Mouse (Mus musculus): ENCODE results near the gene Pde4b.

Gene Pde4b

DNA sequence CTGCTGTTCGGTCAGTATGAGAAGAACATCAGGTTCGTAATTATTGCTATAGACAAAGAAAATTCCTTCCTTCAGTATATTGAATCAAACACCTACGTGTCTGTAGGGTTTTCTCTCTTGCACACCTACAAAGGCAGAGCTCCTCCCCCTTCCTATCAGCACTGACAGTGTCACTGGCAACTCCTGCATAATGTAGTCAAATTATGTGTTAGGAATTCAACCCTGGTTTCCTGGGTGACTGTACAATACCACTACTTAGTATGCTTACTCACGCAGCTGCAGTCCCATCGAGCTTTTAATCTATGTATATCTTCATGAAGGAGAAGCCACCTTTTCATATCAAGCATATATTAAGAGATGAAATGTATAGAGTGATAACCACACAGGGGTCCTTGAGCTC lies 99.5 kb downstream of the Pde4b start:
- DNase-seq, result no peak

DNA sequence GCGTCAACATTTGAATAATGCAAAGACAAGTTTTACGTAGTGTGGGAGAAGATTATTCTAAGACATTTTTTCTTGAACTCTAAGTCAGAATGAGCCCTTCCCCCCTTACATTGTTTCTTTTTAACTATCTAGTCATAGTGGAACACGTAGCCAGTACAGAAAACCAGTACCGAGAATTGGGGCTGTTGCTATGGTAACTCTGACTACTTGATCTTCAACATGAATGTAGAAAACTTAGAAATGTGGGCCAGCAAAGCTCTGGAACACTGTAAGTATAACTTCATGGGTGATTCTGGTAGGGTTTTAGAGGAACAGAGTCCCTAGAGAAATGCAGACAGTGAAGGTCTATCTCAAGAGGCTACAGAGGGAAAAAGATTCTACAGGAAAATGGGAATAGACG lies 110.4 kb downstream of the Pde4b start:
- no peak for DNase-seq

DNA sequence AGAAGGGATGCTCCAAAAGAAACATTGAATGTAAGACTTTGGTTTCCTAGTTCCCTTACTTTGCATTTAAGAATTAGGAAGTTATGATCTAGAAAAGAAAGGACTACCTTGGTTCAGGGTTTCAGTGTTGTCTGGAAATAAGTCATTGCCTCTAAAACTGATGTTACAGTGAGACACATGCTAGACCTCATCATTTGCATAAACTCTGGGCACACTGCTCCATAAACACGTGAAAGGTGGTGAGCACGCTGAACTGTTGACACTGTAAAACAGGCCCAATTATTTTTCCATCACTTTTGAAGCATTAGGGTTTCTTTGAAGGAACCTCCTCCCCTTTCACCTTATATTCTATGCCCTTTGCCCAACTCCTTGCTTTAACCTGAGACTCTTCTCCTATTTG lies 122.4 kb downstream of the Pde4b start:
- no peak for DNase-seq

DNA sequence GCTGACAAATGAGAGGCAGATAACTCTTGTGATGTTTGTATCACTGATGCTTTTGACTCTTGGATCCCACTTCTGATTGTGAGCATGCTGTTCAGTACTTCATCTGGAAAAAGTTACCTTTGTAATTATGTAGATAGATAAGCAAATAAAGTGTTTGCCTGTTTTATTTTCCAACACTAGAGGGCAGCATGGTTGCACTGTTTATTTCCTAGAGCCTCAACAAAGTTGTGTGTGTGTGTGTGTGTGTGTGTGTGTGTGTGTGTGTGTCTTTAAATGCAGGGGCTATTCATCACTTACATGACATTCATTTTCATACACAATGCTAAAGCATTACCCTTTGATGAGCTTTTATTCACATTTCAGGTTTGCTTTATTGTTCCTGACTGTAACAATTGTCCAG lies 139.4 kb downstream of the Pde4b start:
- no peak for DNase-seq

DNA sequence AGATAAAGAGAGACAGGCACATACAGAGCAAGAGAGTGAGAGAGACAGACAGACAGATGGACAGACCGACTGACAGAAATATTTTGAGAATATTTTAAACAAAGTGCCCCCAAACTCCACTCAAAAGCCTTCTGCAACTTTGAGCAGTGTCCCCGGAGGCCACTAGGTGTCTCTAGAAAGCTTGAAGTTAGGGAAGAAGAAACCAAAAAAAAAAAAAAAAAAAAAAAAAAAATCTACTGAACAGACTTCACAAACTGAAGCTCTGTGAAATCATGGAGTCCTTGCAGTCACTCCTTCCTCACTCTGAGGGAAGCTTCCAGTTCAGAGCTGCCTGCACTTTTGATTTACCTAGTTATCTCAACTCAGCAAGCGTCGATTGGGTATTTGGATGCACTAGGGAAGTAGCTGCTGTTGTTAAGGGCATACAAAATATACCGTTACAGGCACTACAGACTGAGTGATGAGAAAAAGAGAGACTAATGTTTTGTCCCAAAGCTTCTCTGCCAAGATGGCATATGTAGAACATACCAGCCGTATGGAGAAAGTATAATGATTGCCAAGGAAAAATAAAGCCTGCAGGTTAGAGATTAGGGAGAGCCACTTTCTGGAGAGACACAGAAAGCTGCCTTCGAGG lies 141.7 kb downstream of the Pde4b start:
- peak; percentile 66 for DNase-seq

DNA sequence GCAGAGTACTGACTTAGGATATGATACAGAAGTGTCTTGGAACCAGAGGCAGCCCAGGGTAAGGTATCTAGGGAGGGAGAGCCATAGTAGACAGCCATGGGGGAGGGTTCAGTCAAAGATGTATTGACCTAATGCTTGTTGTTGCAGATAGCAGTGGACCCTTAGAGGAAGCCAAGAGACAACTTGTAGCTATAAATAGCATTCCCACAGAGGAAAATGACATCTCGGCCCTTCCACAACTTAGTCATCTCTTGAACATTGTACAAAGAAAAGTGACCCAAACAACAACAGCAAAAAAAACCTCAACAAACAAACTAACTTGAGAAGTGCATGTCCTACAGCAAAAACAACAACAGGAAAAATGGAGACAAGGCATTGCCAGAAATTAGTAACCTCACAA lies 143.6 kb downstream of the Pde4b start:
- no peak for DNase-seq

DNA sequence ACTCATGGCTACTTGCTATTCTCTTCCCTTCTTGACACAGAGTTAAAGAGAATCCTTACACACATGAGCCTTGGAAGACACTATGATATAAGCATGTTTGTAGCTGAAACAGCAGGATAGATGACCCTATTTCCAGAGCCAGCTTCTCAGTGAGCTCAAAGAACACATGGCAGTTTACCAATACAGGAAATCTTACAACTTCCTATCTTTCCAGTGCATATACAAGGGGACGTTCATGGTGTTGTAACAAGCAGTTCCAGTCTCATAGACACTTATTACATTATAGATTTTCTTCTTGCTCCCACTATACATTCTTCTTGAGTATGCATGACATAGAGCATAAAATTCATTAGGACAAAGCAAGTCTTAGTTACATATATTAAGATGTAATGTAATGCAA lies 146.3 kb downstream of the Pde4b start:
- no peak for DNase-seq

DNA sequence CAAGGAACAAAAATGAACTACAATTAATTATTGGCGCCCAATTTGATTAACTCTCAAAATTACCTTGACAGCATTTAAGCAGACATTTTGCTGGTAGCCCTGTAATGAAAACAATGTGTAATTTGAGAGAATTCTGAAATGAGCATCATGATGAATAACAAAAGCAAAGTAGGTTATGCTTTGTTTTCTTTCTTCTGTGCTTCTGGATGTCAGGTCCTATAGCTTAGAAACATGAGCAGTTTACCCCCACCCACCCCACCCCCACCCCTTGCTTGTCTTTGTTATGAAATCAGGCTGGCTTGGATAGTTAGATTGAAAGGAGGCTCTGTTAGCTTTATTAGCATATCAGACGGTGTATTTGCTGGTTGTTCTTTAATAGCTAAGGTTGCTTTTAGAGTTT lies 147.8 kb downstream of the Pde4b start:
- no peak for DNase-seq

DNA sequence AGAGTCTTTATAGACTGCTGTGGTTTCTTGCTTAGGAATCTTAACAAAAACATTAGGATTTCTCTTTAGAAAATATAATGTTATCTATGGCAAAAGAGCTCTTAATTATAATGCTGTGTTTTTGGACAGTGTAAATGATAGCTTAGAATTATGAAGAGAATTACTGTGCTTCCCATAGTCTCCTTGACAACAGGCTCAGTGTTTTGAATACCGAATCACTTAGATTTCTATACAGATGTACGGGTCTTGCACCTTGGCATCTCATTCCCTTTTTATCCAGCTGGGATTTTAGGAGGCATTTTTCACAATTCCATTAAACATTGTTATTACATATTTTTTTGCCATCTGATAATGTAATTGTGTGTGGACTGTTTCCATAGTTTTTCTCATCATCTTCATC lies 151.8 kb downstream of the Pde4b start:
- no peak for DNase-seq

DNA sequence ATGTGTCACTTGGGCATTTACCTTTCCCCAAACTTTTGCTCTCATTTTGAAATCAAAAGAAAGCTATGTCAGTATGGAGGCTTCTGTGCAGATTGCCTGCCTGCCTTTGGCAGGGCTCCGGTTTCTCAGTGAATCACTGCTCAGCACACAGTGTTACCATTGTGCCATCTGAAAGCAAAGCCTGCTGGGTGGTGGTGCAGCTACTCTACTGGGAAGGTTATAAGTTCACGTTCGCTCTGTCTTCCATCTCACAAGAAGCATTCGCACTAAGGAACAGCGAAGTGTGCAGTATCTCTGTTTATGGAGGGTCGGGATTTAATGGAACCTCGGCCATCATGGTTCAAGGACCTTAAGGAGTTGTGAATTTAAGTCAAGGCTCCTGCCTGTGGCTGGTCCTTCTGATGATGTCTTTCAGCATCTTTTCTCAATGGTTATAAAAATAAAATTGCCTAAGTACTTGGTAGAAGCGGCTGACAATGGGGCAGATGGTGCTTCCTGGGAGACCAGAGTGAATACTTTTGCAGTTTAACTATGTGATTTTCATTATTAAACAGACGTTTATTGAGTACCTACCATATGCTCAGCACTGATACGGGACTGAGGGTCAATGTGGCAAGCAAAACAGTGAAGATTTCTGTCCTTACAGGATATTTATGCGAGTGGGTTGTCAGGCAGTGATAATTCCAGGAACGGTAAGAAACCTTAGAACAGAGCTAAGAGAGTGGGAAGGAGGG lies 152.5 kb downstream of the Pde4b start:
- DNase-seq, result peak; percentile 35

DNA sequence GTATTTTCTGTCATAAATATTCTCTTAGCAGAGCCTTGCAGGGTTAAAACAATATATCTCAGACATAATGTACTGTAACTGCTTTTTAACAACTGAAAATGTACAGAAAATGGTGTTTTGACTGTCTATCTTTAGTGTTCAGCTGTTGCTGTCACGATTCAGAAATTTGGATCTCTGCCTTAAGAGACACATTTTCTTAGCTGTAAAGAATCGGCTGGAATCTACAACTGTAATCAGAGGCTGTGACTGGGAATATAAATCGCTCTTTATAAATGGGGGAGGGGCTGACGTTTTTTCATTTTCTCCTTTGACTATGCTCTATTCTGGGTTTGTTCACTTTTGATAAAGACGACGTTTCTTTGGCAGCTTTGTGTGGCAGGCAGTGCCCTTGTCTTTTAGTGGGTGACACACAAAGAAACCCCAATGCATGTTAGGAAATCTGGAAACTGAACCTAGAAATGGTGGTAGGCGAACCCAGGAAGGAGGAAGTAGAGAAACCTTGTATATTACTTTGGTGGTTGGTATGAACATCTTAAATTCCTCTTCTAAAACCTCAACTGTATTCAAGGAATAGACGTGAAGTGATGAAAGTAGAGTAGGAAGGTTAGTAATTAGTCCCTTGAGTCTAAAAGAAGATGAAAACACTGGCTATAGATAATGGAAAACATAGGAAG lies 153.5 kb downstream of the Pde4b start:
- no peak for DNase-seq

DNA sequence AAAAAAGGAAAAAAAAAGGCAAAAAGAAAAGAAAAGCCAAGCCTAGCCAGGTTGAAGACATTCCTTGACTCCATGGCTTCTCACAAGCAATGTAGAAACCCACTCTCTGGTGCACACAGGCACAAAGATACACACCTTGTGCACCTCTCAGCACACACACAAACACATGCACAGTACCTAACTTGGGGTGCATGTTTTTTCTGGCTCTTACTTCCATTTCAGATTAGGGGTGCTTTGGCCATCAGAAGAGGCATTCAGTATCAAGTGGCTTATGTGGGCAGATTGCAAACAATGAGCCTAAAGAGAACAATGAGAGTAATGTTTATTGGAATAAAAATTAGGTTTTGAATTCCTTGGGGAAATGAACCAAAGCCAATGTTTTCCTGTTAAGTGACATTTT lies 166.7 kb downstream of the Pde4b start:
- no peak for DNase-seq

DNA sequence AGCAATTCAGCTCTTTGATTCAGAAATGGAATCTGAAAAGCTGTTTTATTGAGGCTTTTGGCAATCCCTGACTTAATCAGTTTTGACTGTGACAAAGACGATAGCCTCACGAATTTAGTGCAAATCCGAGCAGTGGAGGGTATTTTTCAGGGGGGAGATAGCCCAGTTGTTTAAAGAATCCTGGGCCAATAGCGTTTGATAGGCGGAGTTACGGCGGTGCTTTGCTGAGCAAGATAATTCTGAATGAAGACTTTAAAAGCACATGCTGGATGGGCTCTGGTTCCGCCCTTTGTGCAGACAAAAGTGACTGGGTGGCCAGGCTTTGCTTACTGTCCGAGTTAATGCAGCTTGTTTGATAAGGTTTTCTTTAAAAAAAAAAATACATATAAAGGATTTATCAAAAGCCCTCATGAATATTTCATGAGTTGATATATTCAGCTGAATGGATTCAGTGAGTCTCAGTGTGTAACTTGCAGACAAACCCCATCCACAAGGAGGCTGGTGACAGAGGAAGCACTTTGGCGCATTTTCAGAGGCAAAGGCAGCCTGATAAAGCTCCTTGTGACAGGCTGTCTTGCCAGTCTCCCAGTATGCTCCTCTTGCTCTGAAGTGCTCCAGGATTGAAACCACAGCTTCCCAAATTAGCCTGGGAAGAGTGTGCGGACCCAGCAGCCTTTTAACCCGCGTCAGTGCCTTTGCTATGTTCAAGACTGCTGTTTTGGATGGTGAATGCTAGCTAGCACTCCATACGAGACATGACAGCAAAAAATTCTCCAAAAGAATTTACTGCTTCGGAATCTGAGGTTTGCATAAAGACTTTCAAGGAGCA lies 167.3 kb downstream of the Pde4b start:
- peak; percentile 32 for DNase-seq

DNA sequence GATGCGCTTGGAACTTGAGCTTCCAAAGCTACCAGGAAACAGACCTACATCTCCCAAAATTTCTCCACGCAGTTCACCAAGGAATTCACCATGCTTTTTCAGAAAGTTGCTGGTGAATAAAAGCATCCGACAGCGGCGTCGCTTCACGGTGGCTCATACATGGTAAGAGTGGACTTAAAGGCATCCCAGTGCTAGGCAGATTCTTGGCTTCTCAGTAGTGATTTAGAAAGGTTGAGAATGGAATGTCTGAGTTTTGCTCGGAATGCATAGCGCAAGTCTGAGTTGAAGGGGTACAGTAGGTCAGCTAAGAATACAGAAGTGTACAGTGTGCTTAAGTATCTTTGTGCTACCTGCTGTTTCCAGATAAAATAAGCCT lies 167.9 kb downstream of the Pde4b start:
- DNase-seq, result no peak

DNA sequence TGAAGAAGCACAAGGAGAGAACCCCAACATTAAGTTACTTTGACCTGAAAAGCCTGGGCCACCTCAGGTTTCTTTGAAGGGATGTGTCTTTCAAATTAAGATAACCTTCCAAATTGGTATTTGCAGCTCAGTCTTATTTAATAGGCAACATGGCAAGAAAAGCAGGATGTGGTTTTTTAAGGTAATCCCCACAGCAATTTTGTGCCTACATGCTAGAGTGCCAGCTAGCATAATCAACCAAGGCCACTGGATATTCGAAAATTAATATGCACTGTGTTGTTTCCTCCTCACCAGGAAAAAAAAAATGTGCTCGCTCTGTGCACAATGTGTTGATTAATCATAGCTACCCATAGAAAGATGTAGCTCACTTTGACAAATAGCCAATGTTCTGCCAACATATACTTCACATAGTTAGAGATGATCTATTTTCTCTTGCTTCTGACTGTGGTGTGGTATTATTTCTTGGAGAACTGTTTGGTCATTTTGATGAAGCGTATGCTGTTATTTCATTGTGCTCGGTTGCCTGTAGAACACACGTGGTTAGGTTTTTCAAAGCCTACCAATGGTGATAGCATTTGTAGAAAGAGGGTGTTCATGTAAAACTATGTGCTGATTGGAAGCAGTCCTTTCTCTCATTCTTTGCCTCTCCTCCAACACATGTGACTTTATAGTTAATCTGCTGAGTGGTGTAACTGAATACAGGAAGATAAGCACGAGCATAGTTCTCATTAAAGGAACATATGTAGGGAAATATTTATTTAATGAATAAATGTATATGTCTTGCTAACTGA lies 169.0 kb downstream of the Pde4b start:
- no peak for DNase-seq

DNA sequence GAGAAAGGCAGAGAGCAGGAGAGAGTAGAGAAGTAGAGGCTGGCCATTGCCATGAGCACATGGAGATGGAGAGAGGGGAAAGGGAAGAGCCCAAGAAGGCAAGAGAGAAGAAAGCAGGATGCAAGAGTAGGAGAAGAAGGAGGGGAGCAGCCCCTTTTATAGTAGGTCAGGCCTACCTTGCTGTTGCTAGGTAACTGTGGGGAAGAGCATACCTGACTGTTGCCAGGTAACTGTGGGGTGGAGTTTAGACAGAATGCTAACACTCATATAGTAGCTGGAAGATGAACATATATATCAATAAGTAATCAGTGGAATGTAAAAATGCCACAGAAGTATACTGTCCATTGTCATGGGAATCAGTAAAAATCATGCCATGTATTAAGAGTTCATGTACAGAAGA lies 172.9 kb downstream of the Pde4b start:
- no peak for DNase-seq

DNA sequence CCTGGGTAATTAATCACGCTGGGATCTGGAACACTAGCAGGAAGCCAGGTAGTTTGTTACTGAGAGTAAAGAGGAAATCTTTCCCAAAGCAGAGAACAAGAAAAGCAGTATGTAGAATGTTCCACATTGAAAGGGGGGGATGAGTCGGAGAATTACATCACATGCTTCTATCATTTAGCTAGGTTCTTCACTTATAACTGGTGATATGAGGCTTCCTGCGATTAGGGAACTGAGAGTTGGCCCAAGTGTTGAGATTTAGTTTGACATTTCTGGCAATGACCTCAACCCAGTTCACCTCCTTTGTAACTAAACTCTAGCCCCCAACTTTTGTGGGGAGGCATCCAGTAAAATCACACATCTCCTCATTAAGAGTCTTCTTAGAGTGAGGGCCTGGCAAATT lies 185.0 kb downstream of the Pde4b start:
- DNase-seq, result no peak

DNA sequence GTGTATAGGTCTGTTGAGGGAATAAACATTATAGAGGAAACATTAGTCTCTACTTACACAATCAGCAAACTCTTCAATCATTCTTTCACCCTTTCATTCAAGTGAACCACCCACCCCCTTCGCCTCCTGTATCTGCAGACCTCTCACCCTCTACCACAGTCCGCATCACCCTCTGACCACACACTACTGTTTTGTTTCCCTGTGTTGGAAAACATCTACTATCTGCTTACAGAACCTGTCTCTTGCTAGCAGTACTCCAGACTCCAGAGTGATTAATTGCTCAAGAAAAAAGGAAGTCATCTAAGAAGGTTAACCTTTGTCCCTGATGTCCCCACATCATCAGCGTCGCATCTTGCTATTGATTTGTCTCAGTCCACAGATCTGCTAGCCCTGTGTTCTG lies 185.4 kb downstream of the Pde4b start:
- DNase-seq, result no peak

DNA sequence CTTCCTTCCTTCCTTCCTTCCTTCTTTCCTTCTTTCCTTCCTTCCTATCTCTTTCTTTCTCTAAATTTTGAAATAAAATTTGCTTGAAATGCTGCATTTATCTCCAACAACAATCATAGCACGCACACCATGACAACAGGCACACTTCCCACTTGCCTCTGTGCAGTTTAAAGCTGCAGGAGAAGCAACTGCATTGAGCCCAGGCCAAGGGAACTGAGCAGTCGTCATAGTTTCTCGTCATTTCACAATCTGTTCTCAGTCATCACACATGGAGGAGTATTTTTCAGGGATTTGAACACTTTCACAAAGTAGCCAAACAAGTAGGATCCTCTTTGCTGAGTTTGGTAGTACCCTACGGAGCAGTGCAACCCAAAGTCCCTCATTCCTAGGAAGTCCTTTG lies 188.4 kb downstream of the Pde4b start:
- DNase-seq, result peak; percentile 15

DNA sequence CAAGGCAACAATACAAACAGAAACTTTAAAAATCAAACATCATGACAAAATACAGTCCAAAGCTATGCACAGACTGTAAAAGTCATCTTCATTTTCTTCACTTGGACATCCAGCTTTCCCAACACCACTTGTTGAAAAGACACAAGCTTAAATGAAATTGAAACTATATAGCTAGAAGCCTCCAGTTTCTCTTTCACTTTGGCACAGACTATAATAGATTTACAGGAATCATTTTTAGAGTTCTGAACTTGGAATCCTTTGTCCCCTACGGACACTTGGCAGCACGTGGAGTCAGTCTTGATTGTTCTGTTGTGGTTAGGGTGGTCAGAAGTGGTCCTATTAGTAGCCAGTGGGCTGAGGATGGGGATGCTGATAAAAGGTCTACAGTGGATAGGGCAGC lies 191.6 kb downstream of the Pde4b start:
- no peak for DNase-seq

DNA sequence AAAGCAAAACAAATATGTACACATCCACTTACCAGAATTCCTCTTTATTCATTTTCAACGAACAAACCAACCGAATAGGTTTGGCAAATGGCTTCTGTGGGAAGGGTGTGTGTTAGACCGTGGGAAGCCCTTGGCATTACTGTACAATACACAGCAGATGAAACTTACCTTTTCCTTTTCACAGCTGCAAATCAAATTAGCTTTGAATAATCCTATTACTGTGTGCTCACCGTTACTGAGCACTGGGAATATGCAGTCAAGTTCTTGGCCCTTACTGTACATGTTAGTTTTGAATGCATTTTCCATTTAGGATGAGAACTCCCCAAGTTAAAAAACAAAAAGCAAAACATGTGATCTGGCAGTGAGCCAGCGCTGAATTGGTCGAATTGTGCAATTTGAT lies 199.8 kb downstream of the Pde4b start:
- DNase-seq, result no peak

DNA sequence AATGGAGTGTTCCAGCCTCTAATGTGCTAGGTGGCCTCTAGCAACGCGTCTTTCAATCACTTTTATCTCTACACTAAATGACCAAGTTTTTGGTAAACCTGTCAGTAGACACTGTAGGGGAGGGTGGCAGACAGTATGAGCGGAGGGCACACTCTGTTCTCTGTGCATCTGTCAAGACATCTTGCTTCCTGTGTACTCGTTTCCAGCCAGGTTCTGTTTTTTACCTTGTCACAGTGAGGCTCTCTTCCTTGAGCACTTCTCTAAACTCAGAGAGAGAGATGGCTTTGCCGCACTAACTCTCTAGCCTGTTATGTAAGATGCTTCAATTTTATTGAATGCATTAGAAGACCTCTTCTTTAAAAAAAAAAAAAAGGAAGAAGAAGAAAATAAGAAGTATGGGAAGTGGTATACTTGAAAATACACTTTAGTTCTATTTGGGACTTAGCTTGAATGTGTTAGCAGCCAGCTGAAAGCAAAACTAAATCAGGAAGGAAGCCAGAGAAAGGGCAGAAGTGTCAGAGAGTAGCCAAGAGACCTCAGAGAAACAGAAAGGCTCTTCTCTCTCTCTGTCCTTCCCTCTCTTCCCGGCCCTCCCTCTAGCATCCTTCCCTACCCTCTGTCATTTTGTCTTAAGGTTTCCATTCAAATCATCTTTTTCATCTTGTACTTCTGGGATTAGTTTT lies 202.8 kb downstream of the Pde4b start:
- no peak for DNase-seq

Measured in right cerebral cortex, postnatal 14 days (tissue).